In the genomic region with DNA sequence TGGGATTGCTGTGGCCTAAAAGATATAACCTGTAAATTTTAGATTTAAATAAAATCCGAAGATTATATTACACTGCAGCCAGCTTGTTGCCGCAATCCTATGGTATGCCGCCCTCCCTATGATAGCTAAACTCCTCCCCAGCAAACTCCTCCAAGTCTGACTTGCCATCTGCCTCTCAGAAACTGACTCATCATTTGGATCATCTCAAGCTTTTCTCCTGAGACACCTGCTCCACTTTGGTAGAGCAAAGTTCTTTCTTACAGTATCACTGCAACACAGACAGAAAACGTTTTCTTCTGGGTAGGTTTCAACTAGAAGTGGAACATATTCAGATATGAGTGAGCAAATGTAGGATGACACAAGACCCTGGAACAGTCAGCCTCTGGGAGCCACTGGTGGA, we compare ENCODE assay signal across 24 mouse cellular contexts. TPM values are rescaled to one million over a fixed set of nuclear protein-coding genes. Genes with fewer than 3 reads are reported as not detected.
DNase-seq lines count a peak whose midpoint lies in the region; ATAC-seq and TF ChIP-seq lines count a peak whose summit lies in the region.
"Had no signal": no experiment of that assay in that cellular context is flagged by ENCODE, and none has a peak within 500 bp of the region (broad histone marks: within the 10 kb centered on the region; RNA-seq: fewer than 3 reads in every experiment).

No protein-coding gene starts in this region.

- no peaks in the 10 kb centered on the region for H3K4me1 ChIP-seq in midbrain, embryonic 14.5 days (ENCODE audit: control insufficient read depth, insufficient read depth, low read length)
- H3K4me1 ChIP-seq: forebrain, embryonic 10.5 days; heart, embryonic 13.5 days; limb, embryonic 13.5 days; liver, embryonic 12.5 days; midbrain, embryonic 12.5 days had no signal

- H3K4me3 ChIP-seq in layer of hippocampus, adult 2 months = no peak overlapping the region
- no peak overlapping the region for H3K4me3 ChIP-seq in left cerebral cortex, adult 2 months
- H3K4me3 ChIP-seq in midbrain, embryonic 14.5 days (replicated peaks; ENCODE audit: low read depth, low read length) = no peak overlapping the region
- H3K4me3 ChIP-seq: forebrain, embryonic 10.5 days; heart, embryonic 13.5 days; limb, embryonic 13.5 days; liver, embryonic 12.5 days; midbrain, embryonic 12.5 days had no signal

- no peaks in the 10 kb centered on the region for H3K36me3 ChIP-seq in midbrain, embryonic 14.5 days (ENCODE audit: control insufficient read depth, insufficient read depth, low read length)
- H3K36me3 ChIP-seq: forebrain, embryonic 10.5 days; heart, embryonic 13.5 days; limb, embryonic 13.5 days; liver, embryonic 12.5 days; midbrain, embryonic 12.5 days had no signal

- no peaks in the 10 kb centered on the region for H3K9me3 ChIP-seq in midbrain, embryonic 14.5 days (ENCODE audit: control insufficient read depth, low read length)
- H3K9me3 ChIP-seq: forebrain, embryonic 10.5 days; heart, embryonic 13.5 days; limb, embryonic 13.5 days; liver, embryonic 12.5 days; midbrain, embryonic 12.5 days had no signal

- 88% methylated on average over 4 of the region's 4 CpGs for WGBS in midbrain, embryonic 14.5 days

- intact Hi-C loops in left cerebral cortex, adult 2 months (cut with DNase I) = loop anchor here (1.0 kb wide), 1 partner anchor 35 kb away; no protein-coding TSS in a partner anchor

- DNase-seq in layer of hippocampus, adult 2 months (ENCODE audit: low spot score in 2 of 2) = peak; percentile 40 to 70
- DNase-seq in layer of hippocampus, postnatal 25 days (ENCODE audit: extremely low spot score in 1 of 2, low spot score in 1 of 2) = no peak
- DNase-seq in brain, adult 2 months (ENCODE audit: low read depth, low spot score) = peak; percentile 93
- peak in 1 of 2 experiments; percentile 19 for DNase-seq in left cerebral cortex, adult 2 months (ENCODE audit: extremely low spot score in 1 of 2, low spot score in 2 of 2)
- DNase-seq in right cerebral cortex, postnatal 25 days = peak; percentile 29
- DNase-seq in midbrain, embryonic 14.5 days = no peak
- DNase-seq in spleen, postnatal 36 days (ENCODE audit: low spot score in 2 of 2) = no peak
- DNase-seq: adrenal gland, adult 2 months; cerebellum, adult 18-20 months; cerebellum, postnatal 14 days; gastrocnemius, postnatal 14 days; heart, adult 18-20 months; heart, postnatal 14 days; kidney, adult 9 months; kidney, postnatal 14 days; lung, adult 2 months had no signal

- no peak for TF ChIP-seq CTCF in layer of hippocampus, adult 2 months (conservative IDR thresholded peaks at IDR 0.05)
- TF ChIP-seq CTCF in left cerebral cortex, adult 2 months (IDR thresholded peaks at IDR 0.05) = no peak

- H3K27me3 ChIP-seq in midbrain, embryonic 14.5 days (ENCODE audit: control insufficient read depth, insufficient read depth, low read length) = no peaks in the 10 kb centered on the region
- H3K27me3 ChIP-seq: heart, embryonic 13.5 days; limb, embryonic 13.5 days; liver, embryonic 12.5 days; midbrain, embryonic 12.5 days had no signal

- H3K9ac ChIP-seq in midbrain, embryonic 14.5 days (replicated peaks; ENCODE audit: low read length) = no peak overlapping the region
- H3K9ac ChIP-seq: heart, embryonic 13.5 days; limb, embryonic 13.5 days; liver, embryonic 12.5 days; midbrain, embryonic 12.5 days had no signal

- H3K27ac ChIP-seq in layer of hippocampus, adult 2 months = peak overlapping the region; percentile 80
- H3K27ac ChIP-seq in left cerebral cortex, adult 2 months = peak overlapping the region; percentile 75
- H3K27ac ChIP-seq in midbrain, embryonic 14.5 days (replicated peaks; ENCODE audit: low read depth, low read length) = no peak overlapping the region
- H3K27ac ChIP-seq: forebrain, embryonic 10.5 days; heart, embryonic 13.5 days; hindbrain, postnatal 0 days; limb, embryonic 13.5 days; liver, embryonic 12.5 days; midbrain, embryonic 12.5 days had no signal

- H3K4me2 ChIP-seq in midbrain, embryonic 14.5 days (ENCODE audit: low read length) = no peak overlapping the region
- H3K4me2 ChIP-seq: heart, embryonic 13.5 days; limb, embryonic 13.5 days; liver, embryonic 12.5 days; midbrain, embryonic 12.5 days had no signal

- no peak for ATAC-seq in midbrain, embryonic 14.5 days (ENCODE audit: low FRiP score, low TSS enrichment)
- ATAC-seq: forebrain, embryonic 16.5 days; hindbrain, postnatal 0 days; intestine, embryonic 16.5 days; liver, embryonic 12.5 days had no signal

RNA-seq across cellular contexts. Expression of gene Nxt1, which starts 37.9 kb away (rescaled TPM):
- 10 to 100 TPM; 12.0 to 14.3 TPM for total RNA-seq in layer of hippocampus, adult 2 months (2021)
- 10 to 100 TPM; 11.2 to 16.0 TPM for total RNA-seq in layer of hippocampus, postnatal 25 days (2021)
- 10 to 100 TPM; 11.7 to 12.0 TPM for total RNA-seq in left cerebral cortex, adult 2 months (2021)
- 48.1 and 54.6 TPM in 2 replicates for polyA plus RNA-seq in midbrain, embryonic 14.5 days (2014; fragmentation: Nextera tagmentation; extraction: Ambion mirVana)

RNA-seq across cellular contexts. Expression of gene Gzf1, which starts 46.4 kb away (rescaled TPM):
- total RNA-seq in layer of hippocampus, adult 2 months (2021) = 10 to 100 TPM; 29.1 to 33.3 TPM
- 10 to 100 TPM; 30.4 to 32.4 TPM for total RNA-seq in layer of hippocampus, postnatal 25 days (2021)
- total RNA-seq in left cerebral cortex, adult 2 months (2021) = 10 to 100 TPM; 29.0 to 30.0 TPM
- polyA plus RNA-seq in midbrain, embryonic 14.5 days (2014; fragmentation: Nextera tagmentation; extraction: Ambion mirVana) = 12.5 and 16.7 TPM in 2 replicates

Comparison
In these comparisons a context has a peak if more than half of its experiments do, and no peak if none do; other contexts are left out.
1. DNase-seq: peak in layer of hippocampus, adult 2 months (2 of 2), brain, adult 2 months (single experiment) and right cerebral cortex, postnatal 25 days (single experiment); none in layer of hippocampus, postnatal 25 days (0 of 2), midbrain, embryonic 14.5 days (single experiment) and spleen, postnatal 36 days (0 of 2).